Mouse (Mus musculus): Measurements from ENCODE around the gene Iars2.

GRCm38 (mm10) chr1:185296850-185297249 is 32.3 kb downstream of the Iars2 start:
- no peak for TF ChIP-seq ZC3H11A (IDR thresholded peaks at IDR 0.05; ENCODE audit: borderline replicate concordance, low read depth, low read length)
- no peak for TF ChIP-seq HCFC1 (IDR thresholded peaks at IDR 0.05; ENCODE audit: borderline replicate concordance, insufficient read depth, low read length)
- TF ChIP-seq MAFK (IDR thresholded peaks at IDR 0.05; ENCODE audit: insufficient read depth, low read depth, low read length) = no peak
- TF ChIP-seq CHD2 (IDR thresholded peaks at IDR 0.05; ENCODE audit: low read depth, low read length) = no peak

Measured in ES-E14 (cell line).